Mouse (Mus musculus) ES-Bruce4 (cell line): ENCODE results near the gene Adi1. TPM values are rescaled to one million over a fixed set of nuclear protein-coding genes. Genes with fewer than 3 reads are reported as not detected.

Experiments used
- H3K27ac ChIP-seq: 2 replicates; pipeline ENCODE4 v1.5.1; 2012; ENCODE audit warnings: low read length, inconsistent platforms; ENCODE audit not compliant: insufficient read depth
- H3K27me3 ChIP-seq: 2 replicates; pipeline ENCODE4 v1.6.1; 2012; ENCODE audit warnings: mild to moderate bottlenecking, low read length, inconsistent platforms; ENCODE audit not compliant: control insufficient read depth, poor library complexity, insufficient read depth, severe bottlenecking
- H3K36me3 ChIP-seq: 2 replicates; pipeline ENCODE4 v1.6.1; 2012; ENCODE audit warnings: inconsistent platforms, mild to moderate bottlenecking, low read length, moderate library complexity; ENCODE audit not compliant: control insufficient read depth, poor library complexity, insufficient read depth, severe bottlenecking
- H3K4me1 ChIP-seq: one replicate; pipeline ENCODE4 v1.8.1; 2011; ENCODE audit warnings: low read length; ENCODE audit not compliant: control insufficient read depth, insufficient read depth
- H3K4me3 ChIP-seq: 2 replicates; pipeline ENCODE4 v1.5.1; 2011; ENCODE audit warnings: low read depth, mild to moderate bottlenecking, low read length
- H3K9ac ChIP-seq: 2 replicates; pipeline ENCODE4 v1.6.1; 2012; ENCODE audit warnings: low read depth, mild to moderate bottlenecking, inconsistent platforms; ENCODE audit not compliant: poor library complexity, severe bottlenecking
- H3K9me3 ChIP-seq: replicated peaks from 2 replicates; pipeline ENCODE4 v1.6.1; 2012; ENCODE audit warnings: mild to moderate bottlenecking, low read length, inconsistent platforms; ENCODE audit not compliant: control insufficient read depth, poor library complexity, insufficient read depth, severe bottlenecking
- CTCF ChIP-seq: IDR thresholded peaks from one replicate; pipeline ENCODE4 v1.8.1; 2011; ENCODE audit warnings: low read depth, low read length
- EP300 ChIP-seq: IDR thresholded peaks from 2 replicates; pipeline ENCODE4 v1.6.1; 2011; ENCODE audit warnings: low read depth, low read length; ENCODE audit not compliant: insufficient read depth
- POLR2A ChIP-seq: IDR thresholded peaks from one replicate; pipeline ENCODE4 v1.8.1; 2011; ENCODE audit warnings: low read length; ENCODE audit not compliant: insufficient read depth
- polyA plus RNA-seq: library from polyadenylated mRNA; stranded (reverse); fragments of >200 nt; gene quantifications from 2 replicates; pipeline ENCODE4 v1.2.4, GENCODE M21; 2011; ENCODE audit warnings: low read depth; ENCODE audit not compliant: missing spikeins, insufficient read depth, insufficient read length

The Adi1 gene
- polyA plus RNA-seq, 1 experiment: 59.0 TPM

GRCm38 (mm10) chr12:28635535-28636476 lies 39.2 kb upstream of the Adi1 start, which contains the start of gene Rps7:
Gene Rps7 (minus strand): TSS chr12:28635953.
- peaks cover 46% of the 10 kb centered on the region for H3K36me3 ChIP-seq
- H3K9me3 ChIP-seq: no peaks in the 10 kb centered on the region
- H3K4me1 ChIP-seq: peaks cover 2% of the 10 kb centered on the region
- H3K9ac ChIP-seq: peak within 1 kb of the TSS; percentile 97
- H3K27me3 ChIP-seq: no peaks in the 10 kb centered on the region
- peak within 1 kb of the TSS; percentile 60 for H3K27ac ChIP-seq
- TF ChIP-seq EP300 (no peak), POLR2A (peak; percentile 65)
- H3K4me3 ChIP-seq: peak within 1 kb of the TSS; percentile 93

- H3K4me1 ChIP-seq: peaks cover 2% of the 10 kb centered on the region
- H3K9me3 ChIP-seq: no peaks in the 10 kb centered on the region
- H3K27me3 ChIP-seq: no peaks in the 10 kb centered on the region
- peak overlapping the region; percentile 97 for H3K9ac ChIP-seq
- peak overlapping the region; percentile 91 for H3K4me3 ChIP-seq
- peaks cover 38% of the 10 kb centered on the region for H3K36me3 ChIP-seq
- H3K27ac ChIP-seq: peak overlapping the region; percentile 60; the same call in 1 of the 2 replicates
- no peak for TF ChIP-seq POLR2A
- no peak for TF ChIP-seq CTCF
- TF ChIP-seq EP300: no peak
Observed at GRCm38 (mm10) chr12:28636543-28636942, 38.5 kb upstream of the Adi1 start.

GRCm38 (mm10) chr12:28638778-28639177 lies 36.3 kb upstream of the Adi1 start:
- Histone ChIP-seq H3K9me3 (no peaks in the 10 kb centered on the region), H3K27ac (no peak overlapping the region), H3K9ac (no peak overlapping the region), H3K4me1 (no peaks in the 10 kb centered on the region), H3K27me3 (no peaks in the 10 kb centered on the region), H3K36me3 (peaks cover 16% of the 10 kb centered on the region), H3K4me3 (no peak overlapping the region)
- TF ChIP-seq CTCF: peak; percentile 4
- no peak for TF ChIP-seq EP300
- TF ChIP-seq POLR2A: no peak

- Histone ChIP-seq H3K36me3 (peaks cover 4% of the 10 kb centered on the region), H3K9me3 (no peaks in the 10 kb centered on the region), H3K9ac (peak within 1 kb of the TSS; percentile 69), H3K27me3 (no peaks in the 10 kb centered on the region), H3K4me1 (no peaks in the 10 kb centered on the region), H3K4me3 (peak within 1 kb of the TSS; percentile 92), H3K27ac (no peak within 1 kb of the TSS)
- TF ChIP-seq EP300 (no peak), POLR2A (peak; percentile 68), CTCF (no peak)
Observed at GRCm38 (mm10) chr12:28649141-28650110, 25.6 kb upstream of the Adi1 start, which contains the start of gene Rnaseh1. Gene Rnaseh1 (plus strand): TSS chr12:28649602.

GRCm38 (mm10) chr12:28662628-28663027 lies 12.4 kb upstream of the Adi1 start:
- Histone ChIP-seq H3K9me3 (no peaks in the 10 kb centered on the region), H3K4me1 (peaks cover 4% of the 10 kb centered on the region), H3K9ac (no peak overlapping the region), H3K4me3 (no peak overlapping the region), H3K27ac (no peak overlapping the region), H3K27me3 (no peaks in the 10 kb centered on the region), H3K36me3 (peaks cover 4% of the 10 kb centered on the region)
- TF ChIP-seq EP300 (no peak), CTCF (no peak), POLR2A (no peak)

GRCm38 (mm10) chr12:28666734-28667133 lies 8.3 kb upstream of the Adi1 start:
- H3K4me1 ChIP-seq: no peaks in the 10 kb centered on the region
- no peaks in the 10 kb centered on the region for H3K27me3 ChIP-seq
- H3K27ac ChIP-seq: no peak overlapping the region
- H3K4me3 ChIP-seq: no peak overlapping the region
- TF ChIP-seq CTCF (no peak), POLR2A (no peak), EP300 (no peak)
- H3K9ac ChIP-seq: no peak overlapping the region
- no peaks in the 10 kb centered on the region for H3K9me3 ChIP-seq
- no peaks in the 10 kb centered on the region for H3K36me3 ChIP-seq
